Mouse (Mus musculus): Measurements from ENCODE around the gene Cct7.

Gene Cct7

GRCm38 (mm10) chr6:85501571-85502102 lies 50.3 kb downstream of the Cct7 start:
- no peak for DNase-seq (ENCODE audit: low read depth in 1 of 2, low spot score in 2 of 2)

GRCm38 (mm10) chr6:85502103-85502910 lies 51.0 kb downstream of the Cct7 start:
- DNase-seq (ENCODE audit: low read depth in 1 of 2, low spot score in 2 of 2), result no peak

- DNase-seq (ENCODE audit: low read depth in 1 of 2, low spot score in 2 of 2), result no peak
These were observed 51.6 kb downstream of the Cct7 start, which contains the start of gene Fbxo41 for GRCm38 (mm10) chr6:85502911-85503250. Gene Fbxo41 (minus strand): TSS chr6:85502994.

- no peak for DNase-seq (ENCODE audit: low read depth in 1 of 2, low spot score in 2 of 2)
These were observed 53.6 kb downstream of the Cct7 start for GRCm38 (mm10) chr6:85504908-85505307.

- no peak for DNase-seq (ENCODE audit: low read depth in 1 of 2, low spot score in 2 of 2)
These were observed 57.3 kb downstream of the Cct7 start for GRCm38 (mm10) chr6:85508602-85509001.

GRCm38 (mm10) chr6:85510476-85510875 lies 59.2 kb downstream of the Cct7 start:
- DNase-seq (ENCODE audit: low read depth in 1 of 2, low spot score in 2 of 2), result no peak

- no peak for DNase-seq (ENCODE audit: low read depth in 1 of 2, low spot score in 2 of 2)
These were observed 60.2 kb downstream of the Cct7 start for GRCm38 (mm10) chr6:85511286-85512055.

GRCm38 (mm10) chr6:85512056-85512440 lies 60.7 kb downstream of the Cct7 start:
- no peak for DNase-seq (ENCODE audit: low read depth in 1 of 2, low spot score in 2 of 2)

- no peak for DNase-seq (ENCODE audit: low read depth in 1 of 2, low spot score in 2 of 2)
These were observed 61.5 kb downstream of the Cct7 start for GRCm38 (mm10) chr6:85512577-85513530.

GRCm38 (mm10) chr6:85513531-85513910 lies 62.2 kb downstream of the Cct7 start, which contains the start of gene Egr4:
Gene Egr4 (minus strand): TSS chr6:85513589.
- DNase-seq (ENCODE audit: low read depth in 1 of 2, low spot score in 2 of 2), result no peak

- DNase-seq (ENCODE audit: low read depth in 1 of 2, low spot score in 2 of 2), result no peak
These were observed 64.6 kb downstream of the Cct7 start for GRCm38 (mm10) chr6:85515941-85516340.

All from monocyte, adult 2 months (primary cell).